Mouse (Mus musculus): ENCODE measurements at regions not wholly inside any gene's neighbourhood (a gene's known extent, or its start where the extent isn't known, plus 50 kb on each side); places are given as distances from the start of the nearest gene placed in this dataset.

- no peak for DNase-seq
Measured at GRCm38 (mm10) chr11:38224300-38224699, 988.5 kb upstream of the Tenm2 start.

- DNase-seq: no peak
Measured at GRCm38 (mm10) chr11:38203347-38203746, 967.6 kb upstream of the Tenm2 start.

GRCm38 (mm10) chr11:38201136-38201741 is 965.5 kb upstream of the Tenm2 start:
- no peak for DNase-seq

GRCm38 (mm10) chr11:38193719-38194118 is 958.0 kb upstream of the Tenm2 start:
- no peak for DNase-seq

- no peak for DNase-seq
Measured at GRCm38 (mm10) chr11:38191895-38192547, 956.3 kb upstream of the Tenm2 start.

- DNase-seq: no peak
Measured at GRCm38 (mm10) chr11:38191437-38191836, 955.7 kb upstream of the Tenm2 start.

- no peak for DNase-seq
Measured at GRCm38 (mm10) chr11:38170721-38171120, 935.0 kb upstream of the Tenm2 start.

GRCm38 (mm10) chr11:38158310-38158709 is 922.5 kb upstream of the Tenm2 start:
- no peak for DNase-seq

- no peak for DNase-seq
Measured at GRCm38 (mm10) chr11:38156944-38157343, 921.2 kb upstream of the Tenm2 start.

- DNase-seq: no peak
Measured at GRCm38 (mm10) chr11:38155706-38156105, 919.9 kb upstream of the Tenm2 start.

- no peak for DNase-seq
Measured at GRCm38 (mm10) chr11:38143436-38143835, 907.7 kb upstream of the Tenm2 start.

GRCm38 (mm10) chr11:38128851-38129250 is 893.1 kb upstream of the Tenm2 start:
- DNase-seq: no peak

GRCm38 (mm10) chr11:38123789-38124330 is 888.1 kb upstream of the Tenm2 start:
- DNase-seq: no peak

- DNase-seq: no peak
Measured at GRCm38 (mm10) chr11:38122474-38122873, 886.7 kb upstream of the Tenm2 start.

GRCm38 (mm10) chr11:38121051-38121616 is 885.4 kb upstream of the Tenm2 start:
- DNase-seq: no peak

- DNase-seq: no peak
Measured at GRCm38 (mm10) chr11:38117741-38118140, 882.0 kb upstream of the Tenm2 start.

GRCm38 (mm10) chr11:38092202-38092601 is 856.4 kb upstream of the Tenm2 start:
- DNase-seq: no peak

- DNase-seq: no peak
Measured at GRCm38 (mm10) chr11:38075171-38075732, 839.5 kb upstream of the Tenm2 start.

GRCm38 (mm10) chr11:38069635-38070034 is 833.9 kb upstream of the Tenm2 start:
- no peak for DNase-seq

- no peak for DNase-seq
Measured at GRCm38 (mm10) chr11:38067682-38068081, 831.9 kb upstream of the Tenm2 start.

- DNase-seq: no peak
Measured at GRCm38 (mm10) chr11:38066091-38066490, 830.3 kb upstream of the Tenm2 start.

- no peak for DNase-seq
Measured at GRCm38 (mm10) chr11:38060105-38060504, 824.3 kb upstream of the Tenm2 start.

GRCm38 (mm10) chr11:38058896-38059295 is 823.1 kb upstream of the Tenm2 start:
- DNase-seq: no peak

- no peak for DNase-seq
Measured at GRCm38 (mm10) chr11:38036582-38036981, 800.8 kb upstream of the Tenm2 start.

Data from kidney, postnatal 14 days (tissue).